Mouse (Mus musculus) hematopoietic stem cell, adult 5-6 weeks (primary cell): ENCODE measurements around the gene Grap2. TPM values are rescaled to one million over a fixed set of nuclear protein-coding genes. Genes with fewer than 3 reads are reported as not detected.
A peak's percentile ranks its signal among the peaks of the same experiment; 100 is the strongest.

Source experiments
- ATAC-seq, 2 experiments: fragments of 125-278 bp in 1 of 2; replicated peaks in 1 of 2; 2 replicates each; pipeline ENCODE4 v1.8.0; 2016 to 2017; ENCODE audit warnings: inconsistent platforms in 2 of 2, mild to moderate bottlenecking in 2 of 2, moderate number of reproducible peaks in 2 of 2, low read depth in 1 of 2, moderate TSS enrichment in 1 of 2; ENCODE audit not compliant: low FRiP score in 2 of 2, poor library complexity in 2 of 2, severe bottlenecking in 2 of 2, insufficient read depth in 1 of 2, low TSS enrichment in 1 of 2
- total RNA-seq: library from RNA; stranded (forward); fragments of 172-1452, 232-1000 nt; gene quantifications from 2 replicates; pipeline ENCODE4 v1.2.3, GENCODE M21; 2017

The Grap2 gene
- 2.6 and 2.9 TPM in 2 replicates for total RNA-seq

DNA sequence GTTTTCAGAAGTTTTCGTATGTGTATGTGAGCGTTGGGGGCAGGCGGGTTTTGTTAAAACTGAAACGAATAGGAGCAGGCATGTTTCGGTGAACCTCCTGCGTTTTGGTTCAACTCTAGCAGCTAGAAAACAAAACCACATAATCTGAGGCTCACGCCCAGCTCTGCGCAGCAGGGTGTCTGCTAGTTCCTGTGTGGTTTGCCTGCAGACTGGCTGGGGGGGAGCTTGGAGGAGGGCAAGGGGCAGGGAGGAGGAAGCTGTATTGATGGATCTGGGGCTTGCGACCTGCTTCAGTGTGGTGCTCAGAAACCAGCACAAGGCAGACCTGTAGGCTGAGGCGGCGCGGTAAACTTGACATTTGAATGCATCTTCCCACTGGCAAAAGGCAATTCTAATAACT lies at the start of gene Grap2:
TSS of gene Grap2 (plus strand) at position 304 of the 400 bp plus-strand sequence.
- peak; percentile 94 to 98 for ATAC-seq

DNA sequence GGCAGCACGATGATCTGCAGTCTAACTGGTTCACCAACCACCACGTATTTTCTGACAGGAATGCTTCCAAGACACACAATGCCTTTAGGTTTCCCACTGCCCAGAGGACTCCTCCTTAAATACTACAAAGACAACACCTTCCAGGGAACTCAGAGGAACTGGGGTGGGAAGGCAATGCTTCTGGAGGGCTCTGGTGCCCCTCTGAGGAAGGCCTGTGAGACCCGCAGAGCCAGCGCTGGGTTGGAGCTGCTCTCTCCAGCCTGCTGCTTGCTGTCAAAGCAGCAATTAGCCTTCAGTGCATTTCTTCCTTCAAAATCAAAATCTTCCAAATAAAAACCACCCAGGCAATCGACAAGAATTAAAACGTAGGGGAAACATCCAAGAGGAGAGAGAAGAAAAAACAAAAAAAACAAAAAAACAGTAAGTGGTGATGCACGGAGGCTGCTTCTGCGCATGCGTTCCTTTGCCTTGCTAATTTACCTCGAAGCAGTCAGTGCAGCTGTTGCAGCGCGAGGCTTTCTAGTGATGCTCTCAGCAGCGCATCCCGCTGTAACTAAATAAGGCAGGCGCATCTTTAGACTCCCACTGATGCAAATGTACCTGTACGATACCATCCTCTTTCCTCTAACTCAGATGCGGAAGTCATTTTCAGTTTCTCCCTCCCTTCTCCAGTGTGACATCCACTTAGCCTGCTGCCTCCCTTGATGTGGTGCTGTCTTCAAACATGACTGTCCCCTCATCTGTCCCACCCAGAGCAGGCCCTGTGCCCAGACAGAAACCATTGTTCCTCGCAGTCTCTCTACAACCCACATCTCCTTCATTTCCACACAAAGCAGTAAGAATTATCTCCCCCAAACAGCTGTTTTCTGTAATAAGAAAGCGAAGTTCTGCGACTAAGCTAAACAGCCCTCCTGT lies 42.2 kb upstream of the Grap2 start:
- no peak for ATAC-seq

DNA sequence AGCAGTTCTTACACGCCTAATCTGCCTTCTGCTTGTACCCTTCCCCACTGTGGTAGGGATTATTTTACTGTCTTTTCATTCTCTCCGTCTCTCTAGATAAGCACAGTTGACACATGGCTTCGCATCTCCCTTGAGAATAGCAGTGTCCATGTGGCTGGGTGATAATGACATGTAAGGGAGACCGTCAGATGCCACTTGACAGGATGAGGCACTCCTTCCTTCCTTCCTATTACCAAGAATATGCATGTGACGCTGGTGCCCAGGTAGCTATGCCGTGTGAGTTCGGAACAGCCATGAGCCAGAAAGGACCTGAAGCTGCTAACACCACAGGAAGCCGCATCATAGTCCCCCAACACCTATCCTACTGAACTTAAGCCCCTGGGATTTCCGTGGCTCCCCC lies 41.4 kb upstream of the Grap2 start:
- peak in 1 of 2 experiments; percentile 14; a peak in 1 of 4 replicates for ATAC-seq

DNA sequence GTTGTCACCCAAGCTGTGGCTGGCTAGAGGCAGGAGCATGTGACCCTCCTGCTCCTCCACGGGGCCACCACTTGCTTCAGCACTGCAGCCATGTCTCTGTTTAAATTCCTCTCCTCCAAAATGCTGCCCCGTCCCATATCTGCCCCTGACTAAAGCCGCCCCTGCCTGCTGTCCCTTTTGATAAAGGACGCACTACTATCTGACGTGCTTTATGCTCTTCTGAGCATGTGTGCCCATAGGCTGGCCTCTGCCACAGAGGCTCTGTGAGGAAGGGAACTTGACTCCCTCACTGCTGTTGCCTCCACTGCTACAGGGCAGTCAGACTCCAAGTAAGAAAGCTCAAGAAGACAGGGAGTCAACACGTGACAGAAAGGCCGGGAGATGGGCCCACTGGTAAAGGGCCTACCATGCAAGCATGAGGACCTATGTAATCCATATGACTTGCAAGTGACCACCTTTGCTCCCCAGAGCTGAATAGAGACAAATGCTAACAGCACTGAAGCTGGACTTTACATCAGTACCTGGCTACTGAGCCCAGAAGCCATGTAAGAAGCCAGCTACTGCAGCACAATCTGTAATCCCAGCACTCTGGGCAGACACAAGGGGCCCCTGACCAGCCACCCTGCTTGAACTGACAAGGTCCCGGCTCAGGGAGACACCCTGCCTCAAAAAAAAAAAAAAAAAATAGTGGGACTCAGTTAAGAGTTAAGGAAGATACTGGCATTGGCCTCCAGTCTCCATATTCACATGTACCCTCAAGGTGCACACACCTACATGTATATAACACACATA lies 39.9 kb upstream of the Grap2 start:
- ATAC-seq = no peak; a peak in 1 of 4 replicates

DNA sequence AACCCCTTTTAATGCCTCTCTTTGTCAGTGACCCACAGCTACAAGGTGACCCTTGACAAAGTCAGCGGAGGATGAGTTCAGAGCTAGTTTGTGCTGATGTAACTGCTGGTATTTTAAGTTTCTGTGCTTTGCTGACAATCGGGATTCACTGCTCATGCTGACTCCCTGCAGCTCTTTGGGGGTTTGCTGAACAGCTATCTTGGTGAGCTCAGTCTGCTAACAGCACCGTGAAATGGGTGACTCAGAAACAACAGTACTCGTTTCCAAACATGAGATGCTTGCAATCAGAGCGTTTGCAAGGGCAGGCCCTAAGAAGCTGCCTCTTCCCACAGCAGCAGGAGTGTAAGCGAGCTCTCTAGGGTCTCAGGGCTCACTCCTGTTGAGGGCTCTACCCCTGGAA lies 39.1 kb upstream of the Grap2 start:
- ATAC-seq = no peak

DNA sequence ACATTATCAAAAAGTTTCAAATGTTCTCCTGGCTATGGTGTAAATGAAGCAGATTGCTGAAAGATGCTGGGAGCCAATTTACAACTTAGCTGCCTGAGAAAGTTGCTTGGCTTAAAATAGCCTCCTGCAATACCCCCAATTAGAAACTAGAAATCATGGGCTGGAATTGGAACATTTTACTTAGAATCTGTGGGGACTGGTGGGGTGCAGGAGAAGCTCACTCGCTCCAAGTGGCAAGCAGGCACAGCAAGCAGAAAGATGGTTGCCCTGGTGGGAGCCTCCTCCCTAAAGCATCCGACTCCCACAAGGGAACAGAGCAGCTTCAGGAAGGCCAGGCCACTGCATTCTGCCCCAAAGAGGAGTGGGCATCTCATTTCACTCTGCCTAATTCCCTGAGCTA lies 36.3 kb upstream of the Grap2 start:
- no peak for ATAC-seq

DNA sequence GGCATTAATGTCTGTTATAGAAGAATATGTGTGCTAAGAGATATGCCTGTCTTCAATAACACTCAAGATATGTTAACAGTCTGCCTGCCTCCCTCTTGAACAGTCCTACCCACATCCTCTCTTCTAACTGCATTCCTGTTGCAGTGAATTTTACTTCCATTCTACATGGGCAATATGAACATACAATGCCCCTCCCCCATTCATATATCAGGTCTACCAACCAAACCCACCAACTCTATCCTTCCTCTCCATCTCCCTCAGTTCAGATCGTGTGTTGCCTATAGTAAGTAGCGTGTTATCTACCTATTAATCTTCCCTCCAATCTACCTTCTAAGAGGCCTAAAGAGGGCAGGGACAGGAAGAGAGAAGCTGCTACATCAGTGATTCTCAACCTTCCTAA lies 34.3 kb upstream of the Grap2 start:
- ATAC-seq = no peak

DNA sequence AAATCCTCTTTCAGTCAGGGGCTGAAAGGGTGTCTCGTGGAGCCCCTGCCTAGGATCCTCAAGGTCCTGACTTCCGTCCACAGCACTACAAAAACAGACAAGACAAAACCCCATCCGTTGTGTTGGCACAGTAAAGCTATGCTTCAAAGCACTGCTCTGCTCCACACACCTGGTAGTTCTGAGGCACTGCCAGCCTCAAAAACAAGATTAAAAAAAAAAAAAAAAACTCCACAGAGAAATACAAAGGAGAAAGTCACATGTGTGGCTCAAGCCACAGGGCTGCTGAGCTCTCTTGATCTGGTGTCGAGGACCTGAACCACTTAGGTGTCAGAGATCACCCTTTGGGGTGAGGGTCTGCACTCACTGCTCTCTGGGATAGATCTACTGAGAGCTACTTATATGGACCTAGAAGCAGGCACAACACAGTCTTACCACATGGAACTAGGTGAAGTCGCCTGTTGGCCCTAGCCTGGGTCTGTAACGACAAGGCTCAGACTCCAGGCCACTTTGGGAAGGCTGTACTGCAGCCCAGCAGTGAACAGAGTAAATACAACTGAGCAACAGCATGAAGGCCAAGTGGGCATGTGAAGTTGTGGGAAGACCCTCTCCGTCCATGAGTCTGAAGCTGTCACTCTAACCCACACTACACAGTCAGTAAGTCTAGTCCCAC lies 33.6 kb upstream of the Grap2 start:
- ATAC-seq = no peak

DNA sequence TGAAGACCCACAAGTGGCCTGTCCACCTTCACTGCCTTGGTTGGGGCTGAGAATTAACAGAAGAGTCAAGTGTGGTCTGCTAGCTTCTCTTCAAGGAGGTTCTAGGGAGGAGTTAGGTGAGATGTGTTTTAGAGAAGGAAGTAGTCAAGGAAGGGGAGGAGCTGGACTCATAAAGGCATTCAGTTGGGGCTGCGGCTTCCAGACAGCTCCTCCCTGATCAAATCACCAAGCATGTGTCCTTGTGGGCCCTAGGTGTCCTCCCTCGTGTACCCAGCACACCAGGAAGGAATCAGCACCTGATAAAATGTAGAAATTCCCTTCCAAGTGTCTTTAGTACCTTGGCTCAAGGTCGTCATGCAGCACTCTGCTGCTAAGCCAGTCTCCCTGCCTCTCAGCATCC lies 28.3 kb upstream of the Grap2 start:
- ATAC-seq = peak; percentile 71 to 81

DNA sequence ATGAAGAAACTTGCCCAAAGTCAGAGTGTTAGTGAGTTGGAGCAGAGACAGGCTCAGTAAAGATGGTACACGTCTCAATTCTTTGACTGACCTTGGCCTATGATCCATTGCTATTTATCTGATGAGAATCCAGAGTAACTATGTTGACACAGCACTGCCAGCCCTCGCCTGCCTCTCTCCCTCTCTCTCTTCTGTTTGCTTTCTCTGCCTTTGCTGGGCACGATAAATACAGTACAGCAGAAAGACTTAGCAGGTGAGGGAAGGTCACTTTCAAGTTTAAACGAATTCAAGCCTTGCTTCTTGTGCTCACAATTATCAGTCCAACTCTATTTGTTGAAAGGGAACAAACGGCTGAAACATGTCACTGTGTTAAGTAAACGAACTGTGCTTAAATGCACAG lies 27.0 kb upstream of the Grap2 start:
- ATAC-seq = no peak

DNA sequence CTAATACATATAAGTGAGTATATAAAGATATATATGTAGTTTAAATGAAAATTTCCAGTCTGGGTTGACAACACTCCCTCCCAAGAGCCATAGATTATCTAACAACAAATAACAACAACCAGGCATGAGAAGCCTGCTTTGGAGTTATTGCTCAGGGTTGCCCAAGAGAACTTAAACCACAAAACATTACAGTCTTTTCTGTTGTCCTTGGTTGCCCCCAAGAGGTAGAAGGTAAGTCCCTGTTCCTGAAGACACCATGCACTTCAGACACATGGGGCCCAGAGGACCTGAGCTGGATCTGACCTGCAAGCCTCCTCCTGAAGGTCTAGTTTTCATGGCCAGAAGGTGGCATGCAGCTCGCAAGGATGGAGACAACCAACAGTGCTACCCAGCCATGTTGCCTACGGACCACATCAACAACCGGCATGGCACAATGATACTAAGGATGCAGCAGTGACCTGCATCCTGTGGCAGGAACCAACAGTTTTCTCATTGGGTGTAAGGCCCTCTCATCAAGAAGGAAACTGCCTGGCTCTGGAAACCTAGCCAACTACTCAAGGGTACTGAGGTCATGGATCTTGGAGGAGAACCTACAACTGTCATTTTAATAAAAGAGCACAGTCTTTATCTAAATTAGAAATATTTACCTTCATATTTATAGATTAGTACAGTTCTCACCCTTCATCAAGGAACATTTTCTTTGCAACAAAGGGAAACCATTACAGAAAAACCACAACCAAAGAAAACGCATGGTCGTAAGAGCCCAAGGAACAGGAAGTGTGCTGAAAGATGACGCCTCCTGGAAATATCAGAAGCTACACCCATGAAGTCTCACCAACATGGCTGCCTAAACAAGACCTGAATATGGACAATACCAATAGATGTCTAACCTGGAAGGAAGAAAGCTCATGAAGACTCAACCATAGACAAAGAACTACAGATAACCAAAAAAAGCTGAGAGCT lies 17.3 kb upstream of the Grap2 start:
- ATAC-seq = peak in 1 of 2 experiments; percentile 39; a peak in 2 of 4 replicates

DNA sequence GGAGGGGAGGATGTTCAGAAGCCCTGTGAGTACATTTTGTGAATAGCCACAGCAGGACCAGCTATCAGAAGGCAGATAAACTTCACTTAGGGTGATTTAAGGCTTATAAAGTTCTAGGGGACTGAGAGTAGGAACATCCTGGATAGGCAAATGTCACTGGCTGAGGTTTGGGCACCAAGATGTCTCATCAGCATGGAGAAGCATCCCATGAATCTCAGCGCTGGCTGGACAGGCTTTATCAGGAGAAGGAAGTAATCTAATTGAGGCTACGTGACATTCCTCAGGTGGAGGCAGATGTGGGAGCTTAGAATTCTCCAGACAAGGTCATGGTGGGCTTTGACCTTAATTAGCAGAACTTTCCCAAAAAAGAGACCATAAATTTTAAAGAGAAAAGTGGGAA lies 16.4 kb upstream of the Grap2 start:
- ATAC-seq = no peak

DNA sequence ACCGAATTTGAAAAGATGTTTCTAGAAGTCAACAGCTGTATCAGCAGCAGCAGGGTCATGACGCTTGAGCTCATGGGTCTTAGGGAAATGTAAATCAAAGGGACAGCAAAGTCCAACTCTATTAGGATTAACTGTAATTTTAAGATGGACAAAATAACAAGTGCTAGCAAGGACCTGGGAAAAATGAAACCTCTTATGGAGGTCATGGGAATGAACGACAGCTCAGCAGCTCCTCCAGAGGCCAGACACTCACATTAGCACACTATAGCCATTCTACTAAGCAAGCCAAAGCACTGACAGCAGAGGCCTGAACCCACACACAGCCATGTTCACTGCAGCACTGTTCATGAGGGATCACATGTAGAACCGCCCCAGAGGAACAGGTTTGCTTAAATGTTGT lies 14.6 kb upstream of the Grap2 start:
- ATAC-seq = no peak

DNA sequence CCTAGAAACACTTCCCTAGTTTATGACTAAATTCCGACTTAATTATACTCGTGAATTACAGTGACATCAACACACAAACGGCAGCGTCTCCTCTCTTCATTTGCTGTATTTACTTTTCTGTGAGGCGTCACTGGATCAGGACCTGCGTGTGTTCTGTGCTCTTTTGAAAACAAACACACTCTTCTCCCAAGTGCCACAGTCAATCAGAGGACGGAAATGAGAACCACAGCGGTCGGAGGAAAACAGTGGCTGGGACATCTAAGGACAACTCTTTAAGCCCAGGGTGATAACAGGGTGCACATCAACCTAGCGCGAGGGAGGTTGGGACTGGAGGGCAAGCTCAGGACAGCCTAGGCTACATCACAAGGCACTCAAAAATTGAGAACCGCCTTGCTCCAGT lies 12.9 kb upstream of the Grap2 start:
- no peak for ATAC-seq

DNA sequence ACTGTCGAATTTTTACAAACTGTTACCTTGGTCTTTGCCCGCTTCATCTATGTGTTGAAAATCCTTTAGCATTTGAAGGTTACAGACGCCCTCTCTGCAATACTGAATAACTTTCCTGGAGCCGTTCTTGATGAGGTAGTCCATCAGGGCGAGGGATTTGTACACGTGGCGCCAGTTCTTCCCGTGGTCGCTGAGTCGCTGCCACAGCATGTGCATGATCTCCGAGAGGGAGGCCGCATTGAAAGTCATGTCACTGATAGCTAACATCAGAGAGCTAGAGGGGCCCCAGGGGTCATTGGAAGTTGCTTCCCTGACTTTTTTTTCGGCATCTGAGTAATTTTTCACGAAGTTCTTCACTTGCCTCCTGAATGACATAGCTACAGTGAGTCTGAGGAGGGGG lies 12.4 kb upstream of the Grap2 start:
- ATAC-seq = 0 out of 4 replicates have a peak, but pooled peaks of 1 of the 2 experiments have one; percentile 29

DNA sequence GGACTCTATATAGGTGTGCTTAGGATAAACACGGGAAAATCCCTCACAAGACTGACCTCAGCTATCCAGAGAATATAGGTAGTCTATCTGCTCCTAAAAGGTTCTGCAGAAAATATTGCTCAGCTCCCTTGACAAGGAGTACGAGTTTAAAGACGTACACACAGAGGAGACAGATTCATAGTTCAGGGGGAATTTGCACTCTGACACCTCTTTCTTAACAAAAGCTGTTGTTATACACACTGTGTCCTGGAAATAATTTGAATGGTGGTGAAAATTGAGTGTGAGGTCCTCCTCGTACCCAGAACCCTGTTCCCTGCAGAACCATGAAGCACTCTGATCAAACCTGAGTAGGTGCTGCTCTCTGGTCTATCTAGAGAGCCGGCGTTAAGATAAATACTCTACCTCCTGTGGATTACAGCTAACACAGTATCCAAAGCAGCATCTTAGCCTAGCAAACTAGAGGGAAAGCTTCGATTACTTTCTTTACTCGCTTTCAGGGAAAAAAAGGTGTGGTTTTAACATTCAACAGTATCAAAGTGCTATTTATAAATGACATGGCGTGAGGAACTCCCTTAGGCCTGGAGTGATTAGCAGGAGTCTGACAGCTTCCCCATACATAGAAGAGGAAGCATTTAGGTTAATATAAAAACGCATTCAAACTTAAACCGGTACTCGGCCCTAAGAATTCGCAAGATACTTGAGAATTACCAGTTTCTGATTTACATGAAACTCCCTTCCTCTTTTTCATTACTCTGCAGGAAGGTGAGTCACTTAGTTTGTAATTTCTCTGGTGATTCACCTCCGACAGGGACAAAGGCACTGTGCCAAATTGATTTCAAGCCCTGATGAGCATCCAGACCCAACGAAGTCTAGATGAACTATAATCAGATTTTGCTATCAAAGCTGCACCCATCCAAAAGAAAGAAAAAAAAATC lies 11.5 kb upstream of the Grap2 start:
- ATAC-seq = peak in 1 of 2 experiments; percentile 51; a peak in 1 of 4 replicates
